Mouse (Mus musculus): ENCODE measurements around the gene Cmtr2.
A peak's percentile ranks its signal among the peaks of the same experiment; 100 is the strongest.

Cmtr2 gene

DNA sequence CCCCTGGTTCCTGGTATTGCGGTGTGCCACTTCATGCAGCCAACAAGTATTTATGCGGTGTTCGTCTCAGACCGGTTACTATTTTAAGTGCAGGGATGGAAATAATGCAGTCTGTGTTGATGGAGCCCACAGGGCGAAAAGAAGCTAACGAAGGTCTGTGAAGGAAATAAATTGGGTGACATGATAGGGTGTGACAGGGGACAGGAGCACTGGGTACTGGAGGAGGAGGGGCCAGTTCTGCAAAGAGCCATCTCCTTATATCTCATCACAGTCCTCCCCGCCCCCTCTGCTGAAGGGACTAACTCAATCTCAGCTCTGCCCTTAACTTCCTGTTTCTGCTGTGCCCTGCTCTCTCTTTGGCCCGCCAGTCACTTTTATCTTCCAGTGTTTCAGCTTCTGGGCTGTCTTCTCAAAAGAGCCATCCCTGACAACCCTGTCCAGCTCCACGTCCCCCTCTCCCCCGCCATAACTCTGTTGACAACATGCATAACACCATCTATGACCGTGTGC lies 50.4 kb downstream of the Cmtr2 start:
- no peak for DNase-seq

DNA sequence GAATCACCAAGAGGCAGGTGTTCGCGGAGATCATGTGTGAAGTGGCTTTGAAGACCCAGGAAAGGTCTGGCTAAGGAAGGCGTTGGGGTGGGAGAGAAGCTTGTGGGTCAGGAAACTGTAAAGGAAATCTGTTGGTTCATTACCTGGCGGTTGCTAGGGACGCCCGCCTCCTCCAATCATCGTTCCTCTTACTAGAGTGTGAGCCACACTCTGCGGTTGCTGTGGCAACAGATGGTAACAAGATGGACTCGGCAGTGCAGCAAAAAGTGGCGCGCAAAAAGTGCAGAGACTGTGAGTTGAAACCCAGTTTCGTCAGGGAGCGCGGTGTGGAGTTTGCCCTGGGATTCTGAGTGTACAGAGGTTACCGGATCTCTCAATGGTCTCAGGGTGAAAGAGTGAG lies 51.3 kb downstream of the Cmtr2 start, which contains the start of gene Hydin:
TSS of gene Hydin (plus strand) at position 237 of the 400 bp plus-strand sequence.
- DNase-seq, result peak; percentile 90

DNA sequence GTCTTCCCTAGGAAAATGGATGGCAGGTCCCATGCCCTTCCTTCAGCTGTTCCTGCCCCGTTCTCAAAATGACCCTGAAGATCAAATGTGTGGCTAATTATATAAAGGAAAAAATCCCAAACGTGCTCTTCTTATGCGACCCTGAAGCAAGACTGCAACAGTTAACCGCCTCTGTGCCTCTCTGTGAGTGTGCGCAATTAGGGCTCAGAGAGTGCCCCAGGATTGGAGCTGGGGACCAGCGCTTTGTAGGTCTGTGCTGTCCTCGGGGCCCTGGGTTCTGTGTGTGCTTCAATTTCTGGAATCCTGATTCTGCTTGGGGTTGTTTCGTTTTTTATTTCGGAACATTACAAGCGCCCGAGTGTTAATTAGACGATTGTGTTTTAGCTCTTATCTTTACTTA lies 51.8 kb downstream of the Cmtr2 start:
- no peak for DNase-seq

DNA sequence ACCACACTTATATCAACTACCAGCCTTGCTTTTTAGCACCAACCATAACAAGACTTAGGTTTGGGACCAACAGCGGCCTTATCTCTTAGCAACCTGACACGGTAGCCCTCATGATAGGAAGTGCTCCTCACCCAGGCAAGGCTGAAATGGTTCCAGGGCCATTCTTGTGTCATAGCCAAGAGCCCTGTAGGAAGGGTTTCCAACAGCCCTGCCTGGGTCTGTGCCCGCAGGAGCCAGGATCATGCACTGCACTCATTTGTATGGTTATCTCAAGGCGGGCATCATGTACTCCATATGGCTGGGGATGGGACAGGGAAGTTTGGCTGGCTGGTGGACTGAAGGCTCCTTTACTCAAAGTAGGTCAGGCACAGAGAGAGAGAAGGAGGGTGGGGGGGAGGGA lies 55.2 kb downstream of the Cmtr2 start:
- DNase-seq, result no peak

- DNase-seq, result no peak
These were observed 57.9 kb downstream of the Cmtr2 start for GRCm38 (mm10) chr8:110273394-110273793.
